Mouse (Mus musculus): Measurements from ENCODE around the gene AW551984. TPM values are rescaled to one million over a fixed set of nuclear protein-coding genes. Genes with fewer than 3 reads are reported as not detected.

AW551984 gene
- polyA plus RNA-seq (2012) = not detected in 2 replicates

DNA sequence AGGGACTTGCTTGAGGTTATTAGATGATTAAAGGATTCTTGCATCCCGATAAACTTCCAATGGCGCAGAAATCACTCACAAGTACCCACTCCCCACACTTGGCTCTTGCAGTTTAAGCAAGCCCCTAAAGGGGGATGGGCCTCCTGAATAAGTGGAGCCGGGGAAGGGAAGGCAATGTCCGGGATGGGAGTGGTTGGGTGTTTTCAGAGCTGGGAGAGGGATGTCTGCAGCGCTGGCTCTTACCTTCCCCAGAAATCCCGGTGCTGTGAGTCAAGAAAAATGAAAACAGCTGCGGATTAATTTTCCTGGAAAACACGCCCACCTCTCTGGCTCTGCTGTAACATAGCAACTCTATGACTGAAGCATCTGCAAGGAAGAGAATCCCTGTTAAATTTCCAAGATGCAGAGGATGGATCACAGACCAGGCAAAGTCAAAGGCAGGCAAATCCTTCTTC, at the start of gene AW551984:
Gene AW551984 (minus strand): TSS at position 405 of the 455 bp plus-strand sequence.
- no peak for TF ChIP-seq GATA1 (IDR thresholded peaks at IDR 0.05; ENCODE audit: low read length)

DNA sequence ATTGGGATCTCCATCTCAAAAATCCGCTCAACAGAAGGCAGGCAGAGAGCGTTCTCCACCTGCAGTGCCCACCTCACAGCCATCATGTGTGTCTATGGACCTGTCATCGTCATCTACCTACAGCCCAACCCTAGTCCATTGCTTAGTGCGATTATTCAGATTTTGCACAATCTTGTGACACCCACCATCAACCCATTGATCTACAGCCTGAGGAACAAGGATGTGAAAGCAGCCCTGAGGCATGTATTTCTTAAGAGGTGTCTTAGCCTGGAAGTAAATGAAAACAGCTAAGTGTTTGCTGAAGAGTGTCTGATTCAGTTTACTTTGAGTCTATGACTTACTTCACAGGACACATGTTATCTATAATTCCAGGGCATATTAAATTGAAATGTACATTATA, 43.2 kb upstream of the AW551984 start:
- TF ChIP-seq GATA1 (IDR thresholded peaks at IDR 0.05; ENCODE audit: low read length) = no peak

GRCm38 (mm10) chr9:39644785-39645184, 40.6 kb upstream of the AW551984 start, which contains the start of gene Olfr961:
Olfr961 (plus strand) TSS chr9:39645085.
- no peak for TF ChIP-seq GATA1 (IDR thresholded peaks at IDR 0.05; ENCODE audit: low read length)

DNA sequence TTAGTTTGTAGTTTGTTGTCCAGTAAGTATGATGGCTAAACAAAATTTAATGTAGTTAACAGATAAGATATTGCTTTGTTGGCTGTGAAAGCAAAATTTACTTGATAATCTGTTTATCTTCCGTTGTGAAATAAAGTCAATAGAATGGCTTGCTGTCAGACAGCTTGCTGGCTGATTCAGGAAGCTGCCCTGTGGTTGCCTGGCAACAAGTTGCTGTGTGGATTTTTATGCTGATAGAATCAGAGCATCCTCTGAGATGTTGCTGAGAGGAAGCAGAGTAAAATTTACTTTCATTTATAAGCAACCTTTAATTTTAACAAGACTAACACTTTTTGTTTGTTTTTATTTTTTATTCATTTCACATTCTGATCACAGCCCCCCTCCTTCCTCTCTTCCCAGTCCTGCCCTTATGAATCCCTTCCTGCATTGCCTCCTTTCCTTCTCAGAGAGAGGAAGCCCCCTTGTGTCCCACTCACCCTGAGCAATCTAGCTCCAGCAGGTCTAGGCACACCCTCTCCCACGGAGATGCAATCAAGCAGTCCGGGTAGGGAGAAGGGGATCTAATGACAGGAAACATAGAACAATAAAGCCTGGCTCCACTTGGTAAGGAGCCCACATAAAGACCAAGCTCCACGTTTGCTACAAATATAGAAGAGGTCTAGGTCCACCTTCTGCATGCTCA, 29.9 kb upstream of the AW551984 start:
- no peak for TF ChIP-seq GATA1 (IDR thresholded peaks at IDR 0.05; ENCODE audit: low read length)

GRCm38 (mm10) chr9:39629069-39629468, 24.9 kb upstream of the AW551984 start:
- no peak for TF ChIP-seq GATA1 (IDR thresholded peaks at IDR 0.05; ENCODE audit: low read length)

GRCm38 (mm10) chr9:39624711-39625110, 20.5 kb upstream of the AW551984 start:
- no peak for TF ChIP-seq GATA1 (IDR thresholded peaks at IDR 0.05; ENCODE audit: low read length)

- TF ChIP-seq GATA1 (IDR thresholded peaks at IDR 0.05; ENCODE audit: low read length) = no peak
Observed at GRCm38 (mm10) chr9:39623783-39624182, 19.6 kb upstream of the AW551984 start.

GRCm38 (mm10) chr9:39621073-39621472, 16.9 kb upstream of the AW551984 start, which contains the start of gene Olfr960:
Olfr960 (plus strand) TSS chr9:39621373.
- no peak for TF ChIP-seq GATA1 (IDR thresholded peaks at IDR 0.05; ENCODE audit: low read length)

DNA sequence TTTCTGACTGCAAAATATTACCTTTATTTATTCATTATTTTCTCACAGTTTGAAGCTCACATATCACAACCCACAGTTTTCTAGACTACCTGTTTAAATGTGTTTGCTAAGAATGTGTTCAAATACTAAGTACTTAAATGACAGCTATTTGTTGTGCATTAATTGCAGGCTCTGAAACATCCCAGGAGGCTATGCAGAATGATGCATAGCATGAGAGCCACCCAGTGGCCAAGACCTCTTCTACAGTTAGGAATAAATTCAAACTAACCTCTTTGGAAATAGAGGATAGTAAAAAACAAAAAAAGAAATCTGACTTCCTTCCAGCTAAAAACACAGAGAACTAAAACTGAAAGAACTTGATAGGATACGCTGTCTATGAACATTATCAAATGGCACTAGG, 7.8 kb upstream of the AW551984 start:
- TF ChIP-seq GATA1 (IDR thresholded peaks at IDR 0.05; ENCODE audit: low read length) = no peak

- TF ChIP-seq GATA1 (IDR thresholded peaks at IDR 0.05; ENCODE audit: low read length) = no peak
Observed at GRCm38 (mm10) chr9:39610355-39610754, 6.2 kb upstream of the AW551984 start, which contains the start of gene Olfr148. Olfr148 (plus strand) TSS chr9:39610655.

DNA sequence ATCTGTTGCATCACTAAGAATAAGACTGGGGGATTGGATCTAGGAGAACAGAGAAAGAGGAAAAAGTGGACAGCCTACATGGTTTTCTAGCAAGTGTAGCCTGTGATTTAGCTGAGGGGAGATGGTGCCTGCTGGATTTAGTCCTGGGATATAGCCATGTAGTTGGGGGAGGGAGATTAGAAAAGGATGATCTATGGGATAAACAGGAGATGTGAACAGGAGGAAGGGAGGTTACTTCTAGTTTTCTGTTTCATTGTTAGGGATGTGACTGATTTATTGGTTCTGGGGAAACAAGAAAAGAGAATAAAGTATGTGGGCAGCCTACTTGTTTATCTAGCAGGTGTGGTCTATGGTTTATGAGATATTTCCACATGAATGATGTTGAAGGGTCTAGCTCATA, 4.3 kb upstream of the AW551984 start:
- TF ChIP-seq GATA1 (IDR thresholded peaks at IDR 0.05; ENCODE audit: low read length) = no peak

DNA sequence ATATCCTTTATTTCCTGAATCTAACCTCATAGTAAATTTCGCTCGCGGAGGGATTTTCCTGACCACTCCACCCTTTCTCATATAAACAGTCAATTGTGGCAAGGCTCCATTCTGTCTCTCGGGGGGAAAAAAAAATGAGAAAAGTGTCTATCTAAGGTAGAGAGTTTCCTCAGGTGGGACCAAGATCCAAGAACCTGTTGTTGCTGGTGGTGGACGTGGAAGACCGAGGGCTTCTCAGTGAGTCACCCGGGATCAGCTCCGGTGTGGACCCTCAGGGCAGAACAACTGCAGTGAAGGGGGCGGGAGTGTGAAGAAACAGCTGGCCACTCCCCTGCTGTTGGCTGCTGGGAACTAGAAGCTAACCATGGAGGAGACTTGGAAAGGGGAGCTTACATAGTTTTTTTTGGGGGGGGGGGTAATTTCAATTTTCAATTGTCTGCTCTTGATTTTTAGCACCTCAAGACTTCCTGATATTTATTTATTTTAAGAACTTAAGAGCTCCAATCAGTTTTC, 814 bp downstream of the AW551984 start:
- no peak for TF ChIP-seq GATA1 (IDR thresholded peaks at IDR 0.05; ENCODE audit: low read length)

- TF ChIP-seq GATA1 (IDR thresholded peaks at IDR 0.05; ENCODE audit: low read length) = no peak
Observed at GRCm38 (mm10) chr9:39602536-39603332, 1.5 kb downstream of the AW551984 start.

- TF ChIP-seq GATA1 (IDR thresholded peaks at IDR 0.05; ENCODE audit: low read length) = no peak
Observed at GRCm38 (mm10) chr9:39577050-39577449, 27.2 kb downstream of the AW551984 start.

DNA sequence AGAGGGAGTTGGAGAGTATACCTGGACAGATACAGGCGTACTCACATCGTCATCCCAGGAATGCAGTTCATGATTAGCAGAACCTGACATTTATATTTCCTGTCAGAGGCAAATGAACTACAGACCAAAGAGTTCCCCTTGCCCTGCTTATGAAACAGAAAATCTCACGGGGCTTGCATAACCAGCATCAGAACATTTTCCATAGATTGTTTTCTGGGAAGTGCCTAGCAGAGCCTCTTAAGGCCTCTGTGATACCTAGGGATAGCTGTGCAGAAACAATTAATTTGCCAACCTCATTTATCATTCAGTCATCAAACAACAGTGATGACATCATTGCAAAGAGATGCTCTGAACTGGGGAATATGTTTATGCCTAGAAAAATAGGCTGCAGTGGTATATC, 28.7 kb downstream of the AW551984 start, which contains the start of gene Olfr959:
Gene Olfr959 (minus strand): TSS at position 101 of the 400 bp plus-strand sequence.
- no peak for TF ChIP-seq GATA1 (IDR thresholded peaks at IDR 0.05; ENCODE audit: low read length)

DNA sequence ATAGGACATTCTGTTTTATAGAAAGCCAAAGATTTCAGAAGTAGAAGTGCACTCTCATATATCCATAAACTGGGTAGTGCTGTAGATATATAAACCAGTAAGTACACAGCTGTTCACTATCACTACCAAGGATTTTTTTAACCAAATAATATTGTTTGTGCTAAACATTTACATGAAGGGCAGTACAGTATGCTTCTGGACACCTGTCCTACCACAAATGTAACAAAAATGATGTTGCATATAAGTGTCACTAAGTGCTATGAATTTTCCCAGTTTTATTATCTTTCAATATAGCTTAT, 45.9 kb downstream of the AW551984 start:
- TF ChIP-seq GATA1 (IDR thresholded peaks at IDR 0.05; ENCODE audit: low read length) = no peak
